Mouse (Mus musculus) adrenal gland, adult 18-20 months (tissue): ENCODE data around the gene Srpk1. TPM values are rescaled to one million over a fixed set of nuclear protein-coding genes. Genes with fewer than 3 reads are reported as not detected.
A peak's percentile ranks its signal among the peaks of the same experiment; 100 is the strongest.
"Not testable (repeated sequence)": the region's sequence is repeated elsewhere in the genome, so short reads cannot be mapped to it uniquely, and the experiment has no call there.

ENCODE experiments used
- DNase-seq, 2 experiments: peaks; one replicate each; pipeline ENCODE4 v3.0.0; 2021 to 2022; ENCODE audit warnings: low spot score in 2 of 2
- microRNA-seq, 2 experiments: library from miRNA; unstranded; fragments of <30 nt; microRNA quantifications; one replicate each; pipeline ENCODE4 v1.2.0; 2021; ENCODE audit warnings: borderline number of aligned reads in 2 of 2
- total RNA-seq, 2 experiments: library from RNA; stranded (reverse); gene quantifications; 1 replicate in 1 of 2; 2 replicates in 1 of 2; pipeline ENCODE4 v1.2.3; 2021

Gene Srpk1
- total RNA-seq, 2 experiments from 2014 or later: 60.8 to 64.4 TPM

GRCm38 (mm10) chr17:28560598-28560997, 61.9 kb downstream of the Srpk1 start, which contains the start of gene Clps:
Gene Clps, minus strand, starts transcription at chr17:28560766.
- no peak for DNase-seq

GRCm38 (mm10) chr17:28557772-28558171, 64.7 kb downstream of the Srpk1 start:
- no peak for DNase-seq

- DNase-seq: no peak
Observed at GRCm38 (mm10) chr17:28556635-28557396, 65.7 kb downstream of the Srpk1 start.

GRCm38 (mm10) chr17:28554021-28554420, 68.5 kb downstream of the Srpk1 start:
- DNase-seq: not testable (repeated sequence)

- DNase-seq: peak; percentile 72 to 76
Observed at GRCm38 (mm10) chr17:28553040-28553793, 69.3 kb downstream of the Srpk1 start.

GRCm38 (mm10) chr17:28549111-28549510, 73.4 kb downstream of the Srpk1 start, which contains the start of gene Clpsl2:
Gene Clpsl2, plus strand, starts transcription at chr17:28549411.
- no peak for DNase-seq

GRCm38 (mm10) chr17:28548550-28548949, 74.0 kb downstream of the Srpk1 start:
- no peak for DNase-seq

- DNase-seq: no peak
Observed at GRCm38 (mm10) chr17:28546925-28547324, 75.6 kb downstream of the Srpk1 start.

GRCm38 (mm10) chr17:28537881-28538280, 84.6 kb downstream of the Srpk1 start:
- DNase-seq: no peak

Small RNA genes within 50 kb of the gene (microRNA-seq; reads per million reads assigned to microRNA genes)
- 0 reads per million in 2 experiments for gene Mir6969

Other genes with a start within 250 kb of the Srpk1 start
- 100 to 1,000 TPM; 111 to 112 TPM for gene Fkbp5, start 105.2 kb downstream of the Srpk1 start, total RNA-seq
- not detected for gene Armc12, start 91.9 kb downstream of the Srpk1 start, total RNA-seq
- not detected for gene Clpsl2, start 73.3 kb downstream of the Srpk1 start, total RNA-seq
- gene Clps, start 61.9 kb downstream of the Srpk1 start, total RNA-seq: not detected
- gene Lhfpl5, start 47.1 kb downstream of the Srpk1 start, total RNA-seq: 1 to 10 TPM; 2.0 to 2.6 TPM
- gene Slc26a8, start 67.5 kb upstream of the Srpk1 start, total RNA-seq: 1 to 10 TPM; 1.3 to 1.5 TPM
- 10 to 100 TPM; 62.4 to 89.6 TPM for gene Mapk14, start 68.6 kb upstream of the Srpk1 start, total RNA-seq
- gene AC170998.1, start 103.4 kb upstream of the Srpk1 start, total RNA-seq: 1 to 10 TPM in 1 of 2 experiments, not detected in 1; 1.6 TPM
- gene Mapk13, start 146.6 kb upstream of the Srpk1 start, total RNA-seq: 100 to 1,000 TPM in 1 of 2 experiments, 10 to 100 TPM in 1; 63.5 to 395 TPM
- gene Brpf3, start 178.4 kb upstream of the Srpk1 start, total RNA-seq: 10 to 100 TPM; 51.7 to 91.8 TPM
- gene Pnpla1, start 235.7 kb upstream of the Srpk1 start, total RNA-seq: under 1 TPM in 1 of 2 experiments, not detected in 1; 0.13 TPM